Mouse (Mus musculus): ENCODE results near the gene E2f3.

DNA sequence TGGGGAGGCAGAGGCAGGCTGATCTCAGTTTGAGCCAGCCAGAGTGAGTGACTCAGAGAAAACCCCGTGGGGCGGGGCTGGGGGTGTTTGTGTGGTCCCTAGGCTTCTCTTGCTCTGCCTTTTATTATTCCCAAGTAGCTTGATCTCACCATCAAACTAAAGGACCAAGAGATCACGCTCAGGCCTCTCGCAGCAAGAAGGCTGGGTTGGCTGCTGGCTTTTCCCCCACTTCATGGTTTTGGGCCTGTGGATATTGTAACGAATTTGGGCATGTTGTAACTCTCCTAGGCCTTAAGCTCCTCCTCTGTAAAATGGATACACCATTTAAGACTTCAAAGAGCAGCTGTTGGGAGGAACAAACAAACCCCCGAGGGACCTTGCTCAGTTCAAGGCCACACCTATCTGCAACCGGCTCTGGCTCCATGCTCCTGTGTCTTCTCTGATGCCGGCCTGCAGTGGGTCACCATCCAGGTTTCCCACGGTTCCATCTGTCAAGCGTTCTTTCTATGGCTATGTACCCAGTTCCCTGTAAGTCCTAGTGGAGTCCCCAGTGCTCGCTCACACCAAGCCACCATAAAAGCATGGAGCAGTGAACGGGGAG lies 28.9 kb downstream of the E2f3 start:
- TF ChIP-seq CTCF (conservative IDR thresholded peaks at IDR 0.05; ENCODE audit: low read length) (no peak), NANOG (IDR thresholded peaks at IDR 0.05; ENCODE audit: borderline replicate concordance, low read length) (0 out of 2 replicates have a peak, but pooled peaks have one; percentile 9)
